Mouse (Mus musculus): ENCODE results near the gene Tmcc2. TPM values are rescaled to one million over a fixed set of nuclear protein-coding genes. Genes with fewer than 3 reads are reported as not detected.

Gene Tmcc2
- 10.3 and 14.8 TPM in 2 replicates for polyA plus RNA-seq (2012; rRNA removed; ENCODE audit: low replicate concordance)

GRCm38 (mm10) chr1:132390691-132391579 is at the start of gene Tmcc2:
Gene Tmcc2, minus strand, starts transcription at chr1:132391281.

GRCm38 (mm10) chr1:132417319-132418251 is 26.5 kb upstream of the Tmcc2 start, which contains the start of gene Dstyk:
Gene Dstyk, plus strand, starts transcription at chr1:132417555.

GRCm38 (mm10) chr1:132315889-132316624 is 75.0 kb downstream of the Tmcc2 start, which contains the start of gene Nuak2:
Gene Nuak2, plus strand, starts transcription at chr1:132316126.

Other genes starting within 250 kb of the Tmcc2 start
- gene Lemd1, start 199.8 kb downstream of the Tmcc2 start, polyA plus RNA-seq (2012; rRNA removed; ENCODE audit: low replicate concordance), result 0.66 TPM in 1 of 2 replicates, not detected in the other
- gene AC124108.1, start 199.8 kb downstream of the Tmcc2 start, polyA plus RNA-seq (2012; rRNA removed; ENCODE audit: low replicate concordance), result 0.04 and 0.54 TPM in 2 replicates
- gene Gm10188, start 161.5 kb downstream of the Tmcc2 start, polyA plus RNA-seq (2012; rRNA removed; ENCODE audit: low replicate concordance), result not detected in 2 replicates
- gene Klhdc8a, start 92.7 kb downstream of the Tmcc2 start, polyA plus RNA-seq (2012; rRNA removed; ENCODE audit: low replicate concordance), result 0.18 and 0.29 TPM in 2 replicates
- gene Nuak2, start 75.2 kb downstream of the Tmcc2 start, polyA plus RNA-seq (2012; rRNA removed; ENCODE audit: low replicate concordance), result 5.1 and 6.2 TPM in 2 replicates
- 11.8 and 18.4 TPM in 2 replicates for gene Dstyk, start 26.3 kb upstream of the Tmcc2 start, polyA plus RNA-seq (2012; rRNA removed; ENCODE audit: low replicate concordance)
- 17.0 and 24.4 TPM in 2 replicates for gene Rbbp5, start 86.1 kb upstream of the Tmcc2 start, polyA plus RNA-seq (2012; rRNA removed; ENCODE audit: low replicate concordance)
- 2.8 and 3.2 TPM in 2 replicates for gene Tmem81, start 114.9 kb upstream of the Tmcc2 start, polyA plus RNA-seq (2012; rRNA removed; ENCODE audit: low replicate concordance)
- 0.06 and 0.20 TPM in 2 replicates for gene Cntn2, start 152.0 kb upstream of the Tmcc2 start, polyA plus RNA-seq (2012; rRNA removed; ENCODE audit: low replicate concordance)